In genomic region chr10:68606848-68607247, GRCm38 (mm10) we compare ENCODE assay signal across 15 mouse cellular contexts.
DNase-seq lines count a peak whose midpoint lies in the region; ATAC-seq and TF ChIP-seq lines count a peak whose summit lies in the region.
"Had no signal": no experiment of that assay in that cellular context is flagged by ENCODE, and none has a peak within 500 bp of the region (broad histone marks: within the 10 kb centered on the region; RNA-seq: fewer than 3 reads in every experiment).

No protein-coding gene starts in this region.

- no peak for TF ChIP-seq CTCF in left cerebral cortex, adult 2 months (IDR thresholded peaks at IDR 0.05)

- ATAC-seq in embryonic facial prominence, embryonic 12.5 days (ENCODE audit: insufficient number of reproducible peaks, insufficient read depth, low FRiP score, low TSS enrichment), result no peak

- no peak overlapping the region for H3K4me2 ChIP-seq in embryonic facial prominence, embryonic 12.5 days (replicated peaks)
- H3K4me2 ChIP-seq: embryonic facial prominence, embryonic 15.5 days; heart, embryonic 11.5 days; hindbrain, embryonic 15.5 days; limb, embryonic 12.5 days had no signal

- intact Hi-C loops in left cerebral cortex, adult 2 months (cut with DNase I), result loop anchor here (5.0 kb wide), 2 partner anchors 40 to 440 kb away; no protein-coding TSS in a partner anchor

- H3K9me3 ChIP-seq in embryonic facial prominence, embryonic 12.5 days, result no peaks in the 10 kb centered on the region
- H3K9me3 ChIP-seq: embryonic facial prominence, embryonic 15.5 days; hindbrain, embryonic 15.5 days; limb, embryonic 12.5 days had no signal

- H3K36me3 ChIP-seq in embryonic facial prominence, embryonic 12.5 days, result no peaks in the 10 kb centered on the region
- H3K36me3 ChIP-seq: embryonic facial prominence, embryonic 15.5 days; hindbrain, embryonic 15.5 days; limb, embryonic 12.5 days had no signal

- no peak overlapping the region for H3K9ac ChIP-seq in embryonic facial prominence, embryonic 12.5 days
- H3K9ac ChIP-seq: embryonic facial prominence, embryonic 15.5 days; hindbrain, embryonic 15.5 days; limb, embryonic 12.5 days had no signal

- H3K4me1 ChIP-seq in embryonic facial prominence, embryonic 12.5 days, result 0 out of 2 replicates have a peak, but pooled peaks cover 4% of the 10 kb centered on the region
- H3K4me1 ChIP-seq: limb, embryonic 12.5 days had no signal

- WGBS in embryonic facial prominence, embryonic 12.5 days, result 34% methylated on average over 2 of the region's 2 CpGs

- H3K27me3 ChIP-seq in embryonic facial prominence, embryonic 12.5 days, result no peaks in the 10 kb centered on the region
- H3K27me3 ChIP-seq: embryonic facial prominence, embryonic 15.5 days; hindbrain, embryonic 15.5 days; limb, embryonic 12.5 days had no signal

- no peak overlapping the region for H3K4me3 ChIP-seq in embryonic facial prominence, embryonic 12.5 days
- H3K4me3 ChIP-seq in left cerebral cortex, adult 2 months, result no peak overlapping the region
- H3K4me3 ChIP-seq: embryonic facial prominence, embryonic 15.5 days; hindbrain, embryonic 15.5 days; limb, embryonic 12.5 days had no signal

- DNase-seq in layer of hippocampus, adult 9-11 months, result peak; percentile 10
- no peak for DNase-seq in layer of hippocampus, postnatal 14 days (ENCODE audit: low spot score in 2 of 2)
- DNase-seq in left cerebral cortex, adult 2 months (ENCODE audit: extremely low spot score in 1 of 2, low spot score in 2 of 2), result peak; percentile 20 to 60
- DNase-seq in right cerebral cortex, postnatal 25 days, result peak; percentile 40
- no peak for DNase-seq in embryo, embryonic 9.5 days (ENCODE audit: extremely low spot score)
- no peak for DNase-seq in urinary bladder, adult 2 months (ENCODE audit: low spot score)
- no peak for DNase-seq in urinary bladder, postnatal 10 days (ENCODE audit: low spot score)
- DNase-seq: lung, postnatal 36 days; thymus, postnatal 25 days had no signal

- peak overlapping the region; percentile 57; the same call in 1 of the 2 replicates for H3K27ac ChIP-seq in embryonic facial prominence, embryonic 12.5 days
- H3K27ac ChIP-seq in left cerebral cortex, adult 2 months, result no peak overlapping the region; the same call in 1 of the 2 replicates
- H3K27ac ChIP-seq: embryonic facial prominence, embryonic 15.5 days; hindbrain, embryonic 15.5 days; kidney, postnatal 0 days; limb, embryonic 12.5 days had no signal

Comparison
In these comparisons a context has a peak if more than half of its experiments do, and no peak if none do; other contexts are left out.
1. DNase-seq: peak in layer of hippocampus, adult 9-11 months (single experiment), left cerebral cortex, adult 2 months (2 of 2) and right cerebral cortex, postnatal 25 days (single experiment); none in layer of hippocampus, postnatal 14 days (0 of 2), embryo, embryonic 9.5 days (single experiment), urinary bladder, adult 2 months (single experiment) and urinary bladder, postnatal 10 days (single experiment).